Mouse (Mus musculus): Measurements from ENCODE around the gene Homer2.

Gene Homer2

DNA sequence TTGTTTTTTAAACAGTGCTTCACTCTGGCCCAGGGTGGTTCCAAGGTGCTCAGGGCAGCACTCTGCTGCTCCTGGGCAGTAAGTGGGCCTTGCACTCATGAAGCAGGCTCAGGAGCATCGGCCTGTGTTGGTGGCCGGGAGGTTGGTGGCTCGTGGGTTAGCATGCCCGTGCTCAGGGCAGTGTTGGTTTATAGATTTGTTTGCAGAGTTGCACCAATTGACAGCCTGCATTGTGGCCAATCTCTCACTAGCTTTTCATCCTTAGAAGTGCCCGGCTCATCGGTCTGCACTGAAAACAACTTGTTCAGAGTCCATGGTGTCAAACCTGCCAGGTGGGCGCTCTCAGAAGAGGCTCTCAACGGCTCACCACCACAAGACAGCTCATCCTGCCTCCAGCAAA lies 113.9 kb downstream of the Homer2 start:
- in situ Hi-C loops (cut with MboI, MseI), result no loop called here

DNA sequence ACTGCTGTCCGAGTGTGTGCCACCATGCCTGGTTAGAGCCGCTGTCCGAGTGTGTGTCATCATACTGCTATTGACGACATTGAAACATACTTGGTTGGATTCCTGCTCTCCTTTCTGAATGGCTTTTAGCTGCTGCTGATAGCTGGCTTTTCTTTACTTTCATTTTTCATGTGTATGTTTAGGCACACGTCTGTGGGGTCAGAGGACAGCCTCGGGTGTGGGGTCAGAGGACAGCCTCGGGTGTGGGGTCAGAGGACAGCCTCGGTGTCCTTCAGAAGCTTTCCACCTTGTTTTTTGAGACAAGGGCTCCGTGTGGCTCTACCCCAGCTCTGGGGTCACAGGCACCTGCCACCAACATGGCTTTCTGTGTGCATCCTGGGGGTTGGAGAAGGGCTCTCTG lies 114.6 kb downstream of the Homer2 start:
- in situ Hi-C loops (cut with MboI, MseI), result no loop called here

DNA sequence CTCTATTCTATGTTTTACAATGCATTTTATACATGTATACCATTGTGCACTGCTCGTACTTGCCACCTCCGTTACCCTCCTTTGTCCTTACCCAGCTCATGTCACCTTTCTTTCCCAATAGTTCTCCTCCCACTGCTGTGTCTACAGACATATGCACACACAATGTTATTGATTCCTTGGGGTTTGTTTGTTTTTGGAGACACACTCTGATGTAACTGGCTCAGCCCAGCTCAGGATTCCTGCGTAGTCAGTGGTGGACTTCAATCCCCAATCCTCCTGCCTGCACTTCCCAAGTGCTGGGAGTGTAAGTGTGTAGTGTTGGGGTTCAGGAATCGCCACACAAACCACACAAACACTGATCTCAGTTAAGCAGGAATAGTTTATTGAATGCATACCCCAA lies 120.1 kb downstream of the Homer2 start:
- in situ Hi-C loops (cut with MboI, MseI), result no loop called here

DNA sequence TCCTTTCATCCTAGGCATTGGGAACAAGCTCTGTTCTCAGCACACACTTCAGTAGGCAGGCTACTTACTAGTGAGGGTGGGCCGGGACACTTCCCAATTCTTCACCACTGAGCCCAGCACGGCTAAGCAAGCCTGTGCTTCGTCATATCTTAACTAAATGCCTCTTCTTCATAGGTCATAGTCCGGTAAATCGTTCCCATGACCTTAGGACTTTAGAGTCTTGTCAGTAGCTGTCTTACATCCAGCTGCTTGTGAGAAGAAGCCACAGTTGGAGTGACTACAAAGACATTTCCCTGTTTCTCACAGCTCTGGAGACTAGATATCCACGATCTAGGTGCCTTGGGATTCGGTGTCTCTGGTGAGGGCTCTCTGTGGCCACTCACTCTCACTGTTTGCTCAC lies 122.0 kb downstream of the Homer2 start:
- in situ Hi-C loops (cut with MboI, MseI), result no loop called here

DNA sequence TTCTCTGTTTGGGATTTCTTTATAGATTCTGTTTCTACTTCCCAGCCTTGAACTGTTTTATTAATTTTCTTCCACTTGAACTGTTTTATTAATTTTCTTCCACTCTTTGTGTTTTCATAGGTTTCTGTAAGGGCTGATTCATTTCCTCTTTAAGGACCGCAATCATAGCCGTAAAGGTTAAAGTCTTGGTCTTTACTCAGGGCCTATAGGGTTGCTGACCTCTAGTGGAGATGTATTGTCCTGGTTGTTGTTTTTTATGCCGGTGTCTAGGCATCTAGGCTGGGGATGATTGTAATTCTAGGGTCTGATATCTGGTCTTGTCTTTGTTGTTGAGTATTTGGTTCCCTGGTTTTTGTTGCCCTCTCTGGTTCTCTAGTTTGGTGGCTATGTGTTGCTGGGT lies 123.8 kb downstream of the Homer2 start:
- in situ Hi-C loops (cut with MboI, MseI), result no loop called here

DNA sequence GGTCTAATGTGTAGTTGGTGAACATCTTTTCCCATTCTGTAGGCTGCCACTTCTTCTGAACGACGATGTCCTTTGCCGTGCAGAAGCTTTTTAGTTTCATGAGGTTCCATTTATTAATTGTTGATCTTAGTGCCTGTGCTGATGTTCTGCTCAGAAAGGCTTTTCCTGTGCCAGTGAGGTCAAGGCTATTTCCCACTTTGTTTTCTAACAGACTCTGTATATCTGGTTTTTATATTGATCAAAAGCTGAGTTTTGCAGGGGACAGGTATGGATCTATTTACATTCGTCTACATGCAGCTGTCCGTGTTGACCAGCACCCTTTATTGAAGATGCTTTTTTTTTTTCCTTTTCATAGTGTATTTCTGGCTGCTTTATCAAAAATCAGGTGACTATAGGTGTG lies 128.0 kb downstream of the Homer2 start:
- in situ Hi-C loops (cut with MboI, MseI), result no loop called here

DNA sequence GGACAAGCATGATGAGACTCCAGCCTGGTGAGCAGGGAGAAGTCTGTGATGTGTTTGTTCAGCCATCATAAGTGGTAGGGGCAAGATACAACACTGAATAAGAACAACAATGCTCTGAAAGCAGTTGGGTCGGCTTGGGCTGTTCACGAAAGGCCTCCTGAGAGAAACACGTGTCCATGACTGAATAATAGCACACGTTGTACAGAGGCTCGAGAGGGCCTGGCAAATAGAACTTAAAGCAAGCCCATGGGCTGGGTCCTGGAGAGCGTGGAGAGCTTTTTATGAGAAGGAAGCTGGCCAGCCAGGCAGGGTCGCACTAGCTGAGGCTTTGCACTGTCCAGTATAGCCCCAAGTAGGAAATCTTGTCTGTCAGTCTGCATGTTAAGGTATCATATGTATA lies 128.9 kb downstream of the Homer2 start:
- in situ Hi-C loops (cut with MboI, MseI), result no loop called here

DNA sequence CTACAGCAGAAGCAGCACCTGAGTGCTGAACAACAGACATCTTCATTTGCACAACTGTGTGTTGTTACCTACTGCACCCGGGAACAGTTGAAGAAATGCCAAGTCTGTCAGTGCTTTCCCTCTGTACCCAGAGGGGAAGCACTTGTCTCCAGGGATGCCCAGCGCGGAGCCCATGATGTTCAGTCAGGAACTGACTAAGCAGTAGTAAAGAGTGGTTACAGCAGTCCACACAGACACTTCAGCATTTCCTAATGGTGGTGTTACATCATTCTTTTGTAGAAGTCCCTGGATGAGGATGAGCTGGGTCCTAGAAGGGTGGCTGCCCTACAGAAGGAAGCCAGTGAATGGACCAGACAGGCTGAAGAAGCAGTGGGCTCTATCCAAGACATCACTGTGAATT lies 129.5 kb downstream of the Homer2 start:
- in situ Hi-C loops (cut with MboI, MseI), result no loop called here

DNA sequence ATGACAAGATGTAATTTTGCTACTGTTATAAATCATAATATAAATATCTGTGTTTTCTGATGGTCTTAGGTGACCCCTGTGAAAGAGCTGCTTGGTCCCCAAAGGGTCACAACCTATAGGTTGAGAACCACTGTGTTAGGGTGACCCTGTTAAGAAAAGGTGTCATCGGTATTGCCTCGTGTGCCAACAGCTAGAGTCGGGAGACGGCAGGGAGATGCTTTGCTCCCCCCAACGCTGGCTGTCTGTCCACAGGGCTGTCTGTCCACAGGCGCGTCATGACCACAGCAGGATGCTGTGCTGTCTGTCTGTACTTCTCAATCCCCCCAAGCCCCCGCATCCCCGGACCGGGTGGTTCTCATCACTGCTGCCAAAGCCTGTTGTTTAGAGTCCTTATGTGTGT lies 131.7 kb downstream of the Homer2 start:
- in situ Hi-C loops (cut with MboI, MseI), result no loop called here

DNA sequence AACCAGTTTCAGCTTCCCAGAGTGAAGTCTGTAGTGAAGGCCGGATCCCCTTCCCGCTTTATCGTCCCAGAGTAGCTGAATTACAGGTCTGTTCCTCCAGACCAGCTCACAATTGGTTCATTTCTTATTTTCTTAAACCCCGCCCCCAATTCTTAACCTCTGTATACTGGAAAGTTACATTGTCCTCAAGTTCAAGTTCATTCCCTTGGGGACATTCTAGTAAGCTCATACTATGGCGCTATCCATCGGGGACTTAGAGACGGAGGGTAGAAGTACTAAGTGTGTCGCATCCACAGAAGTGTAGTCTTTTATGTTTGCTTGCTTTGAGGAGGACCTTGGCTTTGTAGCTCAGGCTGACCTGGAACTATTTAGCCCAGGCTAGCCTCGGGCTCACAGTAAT lies 133.5 kb downstream of the Homer2 start:
- in situ Hi-C loops (cut with MboI, MseI), result no loop called here

DNA sequence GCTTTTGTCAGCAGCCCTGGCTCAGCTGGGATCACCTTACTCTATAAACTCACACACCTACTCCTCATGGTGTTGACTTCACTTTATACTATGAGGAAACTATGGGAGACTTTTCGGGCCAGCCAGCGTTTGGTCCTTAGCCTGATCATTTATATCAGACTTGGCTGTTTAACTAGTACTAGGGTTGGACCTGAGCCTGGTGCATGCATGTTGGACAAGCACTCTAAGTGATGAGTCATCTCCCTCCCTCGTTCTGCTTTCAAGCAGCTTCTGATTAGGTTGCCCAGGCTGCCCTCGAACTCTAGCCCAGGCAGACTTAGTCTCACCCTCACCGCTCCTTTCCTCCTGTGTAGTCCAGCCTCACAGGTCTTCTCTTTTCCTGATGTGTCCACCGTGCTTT lies 133.9 kb downstream of the Homer2 start:
- in situ Hi-C loops (cut with MboI, MseI), result no loop called here

DNA sequence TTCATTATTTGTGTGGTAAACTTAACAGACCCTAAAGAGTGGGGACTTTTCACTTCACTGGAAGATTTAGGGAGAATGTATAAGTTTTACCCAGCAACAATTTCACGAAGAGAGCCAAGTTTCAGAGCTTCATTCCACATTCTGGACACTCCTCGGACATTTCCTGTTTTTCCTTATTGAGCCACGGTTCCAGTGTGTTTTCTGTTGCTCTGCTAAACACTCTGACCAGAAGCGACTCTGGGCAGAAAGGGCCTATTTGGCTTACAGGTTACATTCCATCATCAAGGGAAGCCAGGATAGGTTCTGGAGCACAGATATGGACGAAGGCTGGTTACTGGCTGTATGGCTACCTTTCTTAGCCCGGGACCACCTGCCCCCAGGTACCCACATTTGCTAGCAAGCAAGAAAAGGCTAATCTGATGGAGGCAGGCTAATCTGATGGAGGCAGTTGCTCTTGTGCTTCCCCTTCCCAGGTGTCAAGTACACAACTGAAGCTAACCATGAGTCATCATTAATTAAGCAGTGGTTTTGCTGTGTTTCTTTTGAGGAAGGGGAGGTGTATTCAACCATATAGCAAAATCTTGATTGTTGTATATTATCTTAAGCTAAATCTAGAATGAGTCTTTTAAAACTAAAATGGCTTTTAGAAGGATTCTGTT lies 134.6 kb downstream of the Homer2 start:
- in situ Hi-C loops (cut with MboI, MseI), result no loop called here

DNA sequence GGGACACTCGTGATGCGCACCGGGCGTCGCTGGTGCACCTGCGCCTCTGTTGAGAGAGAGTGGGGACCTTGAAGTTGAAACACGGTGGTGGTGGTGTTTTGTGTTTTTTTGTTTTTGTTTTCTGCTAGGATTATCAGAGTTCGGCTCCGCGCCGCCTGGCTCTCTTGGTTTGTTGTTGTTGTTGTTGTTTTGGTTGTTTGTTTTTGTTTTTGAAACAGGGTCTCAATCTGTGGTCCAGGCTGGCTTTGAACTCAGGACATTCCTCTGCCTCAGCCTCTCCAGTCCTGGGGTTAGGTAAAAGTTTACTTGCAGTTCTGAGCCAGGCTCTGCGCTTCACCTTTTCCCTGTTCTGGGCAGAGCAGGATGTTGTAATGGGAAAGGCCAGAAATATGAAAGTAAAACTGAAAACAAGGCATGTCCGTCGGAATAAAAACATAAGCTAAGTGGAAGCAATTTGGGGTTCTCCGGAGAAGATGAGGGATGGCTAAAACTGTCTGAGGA lies 135.3 kb downstream of the Homer2 start:
- in situ Hi-C loops (cut with MboI, MseI), result no loop called here

DNA sequence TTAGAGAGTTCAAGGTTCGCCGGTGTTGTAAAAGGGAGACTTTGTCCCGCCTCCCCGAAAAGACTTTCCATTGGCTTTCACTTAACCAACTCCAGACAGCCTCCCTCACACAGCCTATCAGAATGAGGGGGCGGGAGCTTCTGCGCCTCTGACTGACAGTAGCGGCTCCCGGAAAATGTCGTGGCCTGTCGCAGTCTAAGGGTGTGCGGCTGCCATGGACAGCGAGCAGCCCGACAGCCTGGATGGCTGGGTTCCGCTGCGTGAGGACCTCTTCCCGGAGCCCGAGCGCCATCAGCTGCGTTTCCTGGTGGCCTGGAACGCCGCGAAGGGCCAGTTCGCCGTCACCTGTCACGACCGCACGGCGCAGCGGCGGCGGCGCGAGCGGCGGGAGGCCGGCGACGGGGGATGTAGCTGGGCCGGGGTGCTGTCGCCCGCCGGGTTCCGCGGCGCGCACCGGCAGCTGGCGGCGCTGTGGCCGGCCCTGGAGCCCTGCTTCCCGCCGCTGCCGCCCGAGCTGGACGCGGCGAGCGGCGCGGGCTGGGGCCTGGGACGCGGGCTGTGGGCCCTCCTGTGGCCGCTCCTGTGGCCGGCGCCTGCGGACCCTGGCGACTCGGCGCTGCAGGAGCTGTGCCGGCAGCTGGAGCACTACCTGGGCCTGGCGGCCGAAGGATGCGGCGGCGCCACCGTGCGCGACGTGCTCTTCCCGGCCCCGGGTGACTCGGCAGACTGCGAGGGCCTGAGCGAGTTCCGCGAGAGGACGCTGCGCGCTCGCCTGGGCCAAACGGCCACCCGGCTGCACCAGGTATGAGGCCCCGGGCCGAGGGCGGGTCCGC lies 136.0 kb downstream of the Homer2 start, which contains the start of gene Whamm:
Gene Whamm (plus strand): TSS at position 159 of the 833 bp plus-strand sequence.
- in situ Hi-C loops (cut with MboI, MseI), result no loop called here

DNA sequence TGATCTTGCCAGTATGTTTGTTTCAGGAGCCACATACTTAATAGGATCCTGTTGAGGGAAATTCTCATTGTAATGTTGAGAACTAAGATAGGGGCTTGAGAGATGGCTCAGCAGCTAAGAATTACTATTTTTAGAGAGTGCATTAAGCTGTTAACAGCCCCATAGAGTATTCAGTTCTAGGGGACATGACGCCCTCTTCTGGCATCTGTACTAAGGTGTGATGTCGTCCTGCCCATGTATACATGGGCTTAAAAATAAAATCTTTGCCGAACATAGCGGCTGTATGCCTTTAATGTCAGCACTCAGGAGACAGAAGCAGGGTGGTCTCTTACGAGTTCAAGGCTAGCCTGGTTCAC lies 136.6 kb downstream of the Homer2 start:
- in situ Hi-C loops (cut with MboI, MseI), result no loop called here

DNA sequence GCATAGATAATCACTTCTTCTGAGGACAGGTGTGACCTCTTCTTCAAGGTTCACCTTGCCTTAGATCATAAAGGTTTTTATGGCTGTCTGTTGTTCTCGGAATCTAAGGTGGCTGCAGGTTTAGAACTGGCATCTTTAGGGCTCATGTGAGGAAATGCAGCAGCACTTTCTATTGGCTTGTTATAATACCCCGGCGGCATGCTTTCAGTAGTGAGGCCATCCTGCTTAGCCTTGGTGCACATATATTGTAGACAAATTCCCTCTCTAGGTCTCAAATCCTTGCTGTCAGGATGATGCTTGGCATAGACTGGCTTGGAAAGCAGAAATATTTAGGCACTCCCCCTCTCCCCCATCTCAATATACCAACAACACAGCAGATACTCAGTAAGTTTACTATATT lies 137.1 kb downstream of the Homer2 start:
- in situ Hi-C loops (cut with MboI, MseI), result no loop called here

DNA sequence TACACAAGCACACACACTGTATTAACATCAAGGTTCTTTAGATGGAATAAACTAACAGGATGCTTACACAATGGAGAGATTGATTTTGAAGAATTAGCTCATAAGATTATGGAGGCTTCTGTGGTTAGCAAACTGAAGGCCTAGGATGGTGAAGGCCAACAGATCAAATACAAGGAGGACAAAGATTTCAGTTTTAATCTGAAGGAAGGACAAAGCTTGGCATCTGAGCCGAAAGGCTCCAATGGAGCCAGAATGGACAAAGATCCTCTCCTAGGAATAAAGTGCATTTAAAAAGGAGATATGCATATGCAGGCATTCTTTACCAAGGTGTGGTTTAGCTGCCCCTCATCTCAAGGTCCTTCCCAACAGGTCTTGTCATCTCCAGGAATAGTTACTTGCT lies 137.5 kb downstream of the Homer2 start:
- in situ Hi-C loops (cut with MboI, MseI), result no loop called here

DNA sequence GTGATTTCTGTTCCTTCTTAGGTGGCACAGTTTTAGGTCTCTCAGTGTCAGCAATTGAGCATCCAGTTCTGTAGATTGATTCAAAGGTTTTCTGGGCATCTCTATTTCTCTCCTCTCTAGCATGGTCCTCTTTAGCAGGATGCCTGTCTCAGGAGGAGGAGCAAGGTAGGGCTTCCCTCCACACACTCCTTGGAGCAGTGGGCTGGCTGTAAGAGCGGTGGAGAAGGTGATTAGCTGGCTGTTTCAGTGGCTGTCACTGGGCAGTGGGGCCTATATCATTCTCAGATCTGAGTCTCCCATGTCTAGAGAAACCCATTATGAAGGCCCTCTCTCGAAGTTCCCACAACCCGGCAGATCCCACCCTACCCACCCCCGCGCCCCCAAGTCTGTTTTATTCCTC lies 139.9 kb downstream of the Homer2 start:
- in situ Hi-C loops (cut with MboI, MseI), result no loop called here

DNA sequence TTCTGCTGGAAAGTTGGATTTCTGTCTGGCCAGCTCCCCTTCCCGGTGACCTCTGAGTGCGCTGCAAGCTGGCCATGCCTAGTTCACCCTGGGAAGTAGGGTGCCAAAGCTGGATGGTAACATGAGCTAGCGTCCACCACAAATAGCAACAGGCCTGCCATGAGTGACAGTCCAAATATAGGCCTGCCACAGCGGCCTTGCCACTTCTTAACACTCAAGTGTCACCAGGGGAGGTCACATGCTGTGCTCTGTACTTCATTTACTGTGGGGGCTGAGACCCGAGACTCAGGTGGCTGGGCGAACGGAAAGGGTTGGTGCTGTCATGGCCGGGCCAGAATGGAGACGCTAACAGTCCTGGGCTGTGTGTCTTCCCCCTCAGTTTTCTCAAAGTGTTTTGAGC lies 140.4 kb downstream of the Homer2 start, which contains the start of gene Fsd2:
Gene Fsd2 (minus strand): TSS at position 53 of the 400 bp plus-strand sequence.
- in situ Hi-C loops (cut with MboI, MseI), result no loop called here

DNA sequence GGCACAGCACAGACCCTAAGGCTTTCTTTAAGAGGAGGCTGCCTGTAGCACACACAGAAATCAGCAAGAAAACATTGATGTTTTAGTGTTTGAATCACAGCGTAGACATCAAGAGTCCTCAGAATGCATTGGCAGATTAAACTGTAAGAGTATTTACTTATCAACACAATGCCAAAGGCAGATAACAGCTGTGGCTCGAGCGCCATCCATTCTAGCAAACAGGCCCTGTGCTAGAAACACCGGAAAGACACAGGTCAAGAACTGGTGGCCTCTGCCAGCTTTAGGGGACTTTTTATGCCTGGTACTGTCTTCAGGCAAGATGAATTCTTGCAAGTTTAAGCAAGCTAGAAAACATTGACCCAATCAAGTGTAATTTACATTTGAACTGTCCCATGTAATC lies 141.0 kb downstream of the Homer2 start:
- in situ Hi-C loops (cut with MboI, MseI), result no loop called here

DNA sequence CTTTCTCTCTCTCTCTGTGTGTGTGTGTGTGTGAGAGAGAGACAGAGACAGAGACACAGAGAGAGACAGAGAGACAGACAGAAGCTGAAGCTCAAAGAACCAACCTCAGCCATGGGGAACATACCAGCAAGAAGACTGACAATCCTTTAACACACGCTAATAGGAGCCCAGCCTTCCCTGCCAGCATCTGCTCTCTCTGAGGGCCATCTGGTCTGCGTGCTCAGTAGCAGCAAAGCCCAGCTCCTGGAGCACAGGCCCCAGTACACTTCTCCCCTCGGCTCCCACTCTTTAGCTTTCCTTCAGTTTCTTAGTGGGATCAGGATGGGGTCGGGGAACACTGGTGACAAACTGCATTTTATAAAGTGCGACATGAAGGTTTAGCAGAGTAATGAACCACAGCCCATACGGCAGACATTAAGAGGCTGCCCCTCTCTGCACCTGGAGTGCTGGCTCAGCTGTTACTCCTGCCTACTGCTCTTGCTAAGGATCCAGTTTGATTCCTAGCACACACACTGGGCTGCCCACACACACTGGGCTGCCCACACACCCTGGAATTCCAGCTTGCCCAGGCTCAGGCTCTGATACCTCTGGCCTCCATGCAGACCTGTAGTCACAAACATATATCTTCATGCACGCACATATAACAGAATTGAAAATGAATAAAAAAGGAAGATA lies 141.8 kb downstream of the Homer2 start:
- in situ Hi-C loops (cut with MboI, MseI), result no loop called here

DNA sequence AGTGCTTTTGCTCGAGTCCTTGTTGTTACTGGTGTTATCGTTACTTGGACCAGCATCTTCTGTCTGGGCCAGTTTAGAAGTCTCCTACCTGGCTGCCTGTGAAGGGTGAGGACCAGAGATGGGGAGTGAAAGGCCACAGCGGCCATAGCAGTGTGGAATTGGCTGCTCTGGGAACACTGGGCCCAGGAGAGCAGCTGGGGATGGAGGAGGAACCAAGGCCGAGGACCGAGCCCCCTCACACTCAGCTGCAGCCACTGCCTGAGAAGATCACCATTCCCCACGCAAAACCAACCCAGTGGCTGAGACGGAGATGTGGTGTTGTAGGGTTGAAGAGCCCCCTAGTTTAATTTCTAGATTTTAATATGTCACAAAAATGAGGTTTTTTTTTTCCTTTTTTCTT lies 142.6 kb downstream of the Homer2 start:
- in situ Hi-C loops (cut with MboI, MseI), result no loop called here

Measured in T-helper 1 cell (primary cell).